Mouse (Mus musculus): Measurements from ENCODE around the gene Dusp23. TPM values are rescaled to one million over a fixed set of nuclear protein-coding genes. Genes with fewer than 3 reads are reported as not detected.

Gene Dusp23
- total and polyA plus RNA-seq, 2 experiments from 2014 or later, result 3.8 to 9.0 TPM

GRCm38 (mm10) chr1:172616537-172617300 is 16.0 kb downstream of the Dusp23 start:
- no peak overlapping the region for H3K27ac ChIP-seq
- no peak for TF ChIP-seq CTCF (IDR thresholded peaks at IDR 0.05; ENCODE audit: low read depth)
- H3K4me2 ChIP-seq (ENCODE audit: low read depth, low read length), result peak overlapping the region; percentile 84
- no peaks in the 10 kb centered on the region for H3K36me3 ChIP-seq (ENCODE audit: insufficient read depth, low read length)
- H3K9ac ChIP-seq (replicated peaks; ENCODE audit: low read length), result peak overlapping the region; percentile 49
- no peaks in the 10 kb centered on the region for H3K9me3 ChIP-seq (ENCODE audit: low read length)
- DNase-seq (ENCODE audit: low spot score) (peak; percentile 72), ATAC-seq (peak; percentile 87)
- 5% methylated on average over 22 of the region's 22 CpGs for WGBS
- no peaks in the 10 kb centered on the region for H3K27me3 ChIP-seq (ENCODE audit: insufficient read depth, low read length)
- H3K4me1 ChIP-seq (ENCODE audit: insufficient read depth, low read length), result peaks cover 12% of the 10 kb centered on the region; the same call in 1 of the 2 replicates
- peak overlapping the region; percentile 41 for H3K4me3 ChIP-seq (ENCODE audit: low read length)

- DNase-seq (ENCODE audit: low spot score), result no peak
- Histone ChIP-seq H3K4me1 (ENCODE audit: insufficient read depth, low read length) (peaks cover 12% of the 10 kb centered on the region; the same call in 1 of the 2 replicates), H3K36me3 (ENCODE audit: insufficient read depth, low read length) (no peaks in the 10 kb centered on the region)
These were observed 17.4 kb downstream of the Dusp23 start for GRCm38 (mm10) chr1:172615412-172615811.

DNA sequence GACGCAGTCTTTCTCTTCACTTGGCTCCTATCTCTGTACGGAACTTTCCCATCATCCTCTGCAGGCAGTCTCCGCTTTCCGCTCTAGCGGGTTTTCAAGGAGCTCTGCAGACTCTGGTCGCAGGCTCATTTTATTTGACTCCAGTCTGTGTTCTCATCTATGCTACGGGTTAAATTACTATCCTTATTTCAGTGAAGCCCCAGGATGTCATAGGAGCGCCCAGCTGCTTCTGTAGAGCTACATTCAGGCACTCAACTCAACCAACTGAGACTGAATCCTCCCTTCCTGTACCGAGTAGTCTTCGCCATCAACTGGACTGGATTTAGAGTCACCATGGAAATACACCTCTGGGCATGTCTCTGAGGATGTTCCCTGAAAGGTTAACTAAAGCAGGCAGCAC is 18.1 kb downstream of the Dusp23 start:
- no peaks in the 10 kb centered on the region for H3K9me3 ChIP-seq (ENCODE audit: low read length)
- DNase-seq (ENCODE audit: low spot score) (no peak), ATAC-seq (no peak)
- no peak overlapping the region for H3K9ac ChIP-seq (replicated peaks; ENCODE audit: low read length)
- H3K27ac ChIP-seq, result no peak overlapping the region
- TF ChIP-seq CTCF (IDR thresholded peaks at IDR 0.05; ENCODE audit: low read depth), result no peak
- H3K4me2 ChIP-seq (ENCODE audit: low read depth, low read length), result no peak overlapping the region
- WGBS, result 85% methylated on average over 10 of the region's 10 CpGs
- no peaks in the 10 kb centered on the region for H3K27me3 ChIP-seq (ENCODE audit: insufficient read depth, low read length)
- H3K4me3 ChIP-seq (ENCODE audit: low read length), result no peak overlapping the region
- H3K36me3 ChIP-seq (ENCODE audit: insufficient read depth, low read length), result no peaks in the 10 kb centered on the region
- peaks cover 12% of the 10 kb centered on the region; the same call in 1 of the 2 replicates for H3K4me1 ChIP-seq (ENCODE audit: insufficient read depth, low read length)

More at GRCm38 (mm10) chr1:172615412-172615811, 17.4 kb downstream of the Dusp23 start:
- no peak for TF ChIP-seq CTCF (IDR thresholded peaks at IDR 0.05; ENCODE audit: low read depth)
- no peaks in the 10 kb centered on the region for H3K9me3 ChIP-seq (ENCODE audit: low read length)
- no peak overlapping the region for H3K9ac ChIP-seq (replicated peaks; ENCODE audit: low read length)
- ATAC-seq, result no peak
- H3K4me3 ChIP-seq (ENCODE audit: low read length), result no peak overlapping the region
- no peak overlapping the region for H3K4me2 ChIP-seq (ENCODE audit: low read depth, low read length)
- WGBS, result 81% methylated on average over 4 of the region's 4 CpGs
- H3K27me3 ChIP-seq (ENCODE audit: insufficient read depth, low read length), result no peaks in the 10 kb centered on the region
- no peak overlapping the region for H3K27ac ChIP-seq

DNA sequence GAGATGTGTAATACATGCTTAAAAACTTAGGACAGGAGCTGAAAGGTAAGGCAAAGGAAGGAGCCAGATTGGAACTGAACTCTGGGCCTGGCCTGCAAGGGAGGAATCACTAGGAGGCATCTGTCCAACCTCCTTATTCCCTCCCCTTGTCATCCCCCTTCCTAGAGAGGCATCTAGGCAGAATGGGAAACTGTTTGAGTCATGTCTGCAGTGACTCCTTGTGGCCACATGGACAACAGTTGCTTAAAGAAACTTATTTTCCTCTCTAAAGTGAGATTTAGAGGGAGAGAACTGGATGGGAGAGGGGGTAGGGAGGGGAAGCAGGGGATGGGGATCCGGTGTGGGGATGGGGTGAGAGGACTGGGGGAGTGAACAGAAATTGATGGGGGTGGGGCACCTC is 20.0 kb downstream of the Dusp23 start:
- Histone ChIP-seq H3K4me1 (ENCODE audit: insufficient read depth, low read length) (peaks cover 12% of the 10 kb centered on the region; the same call in 1 of the 2 replicates), H3K4me2 (ENCODE audit: low read depth, low read length) (no peak overlapping the region), H3K27ac (no peak overlapping the region), H3K36me3 (ENCODE audit: insufficient read depth, low read length) (no peaks in the 10 kb centered on the region), H3K9ac (replicated peaks; ENCODE audit: low read length) (no peak overlapping the region), H3K9me3 (ENCODE audit: low read length) (no peaks in the 10 kb centered on the region), H3K27me3 (ENCODE audit: insufficient read depth, low read length) (no peaks in the 10 kb centered on the region), H3K4me3 (ENCODE audit: low read length) (no peak overlapping the region)
- 65% methylated on average over 1 of the region's 1 CpGs for WGBS
- peak; percentile 64 for TF ChIP-seq CTCF (IDR thresholded peaks at IDR 0.05; ENCODE audit: low read depth)
- DNase-seq (ENCODE audit: low spot score), result peak; percentile 28
- ATAC-seq, result no peak

DNA sequence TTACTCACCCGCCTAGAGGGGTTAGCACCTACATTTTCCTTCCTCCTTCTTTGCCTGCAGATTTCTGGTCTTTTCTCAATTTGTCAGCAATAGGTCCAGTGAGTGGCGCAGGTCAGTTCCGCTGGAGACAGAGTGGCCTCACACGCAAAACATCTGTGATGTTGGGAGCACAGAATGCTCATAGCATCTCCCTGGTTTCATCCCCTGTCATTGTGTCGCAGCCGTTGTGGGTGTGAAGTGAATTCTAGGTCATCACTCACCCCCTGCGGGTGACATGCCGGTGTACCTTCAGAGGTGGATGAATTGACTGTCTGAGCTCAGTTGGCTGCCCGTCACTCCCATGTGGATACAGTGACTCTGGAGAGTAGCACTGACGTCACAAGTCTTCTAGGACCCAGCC is 21.5 kb downstream of the Dusp23 start:
- WGBS, result 78% methylated on average over 10 of the region's 10 CpGs
- Histone ChIP-seq H3K4me2 (ENCODE audit: low read depth, low read length) (no peak overlapping the region), H3K36me3 (ENCODE audit: insufficient read depth, low read length) (no peaks in the 10 kb centered on the region), H3K9ac (replicated peaks; ENCODE audit: low read length) (no peak overlapping the region), H3K4me3 (ENCODE audit: low read length) (no peak overlapping the region), H3K4me1 (ENCODE audit: insufficient read depth, low read length) (peaks cover 2% of the 10 kb centered on the region; the same call in 1 of the 2 replicates), H3K27ac (no peak overlapping the region), H3K27me3 (ENCODE audit: insufficient read depth, low read length) (no peaks in the 10 kb centered on the region), H3K9me3 (ENCODE audit: low read length) (no peaks in the 10 kb centered on the region)
- ATAC-seq (no peak), DNase-seq (ENCODE audit: low spot score) (no peak)
- no peak for TF ChIP-seq CTCF (IDR thresholded peaks at IDR 0.05; ENCODE audit: low read depth)

DNA sequence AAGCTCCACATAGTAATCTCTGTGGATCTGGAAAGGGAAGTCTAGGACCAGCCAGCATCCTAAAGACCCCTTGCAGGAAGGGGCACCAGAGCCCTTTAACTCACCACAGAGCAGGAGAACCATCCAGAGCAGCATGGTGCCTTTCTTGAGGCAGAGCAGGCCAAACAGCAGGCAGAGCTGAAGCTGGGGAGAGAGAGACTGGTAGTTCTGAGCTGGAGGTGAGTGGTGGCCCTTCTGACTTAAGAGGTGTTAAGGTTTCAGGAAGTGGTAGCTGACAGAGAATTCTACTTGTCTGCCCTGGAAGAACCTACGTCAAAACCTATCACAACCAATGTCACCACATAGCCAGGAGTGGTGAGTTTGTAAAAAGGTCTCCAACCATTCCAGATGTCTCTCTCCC is 30.4 kb downstream of the Dusp23 start, which contains the start of gene Fcrl6:
TSS of gene Fcrl6 (minus strand) at position 226 of the 400 bp plus-strand sequence.
- Histone ChIP-seq H3K9ac (replicated peaks; ENCODE audit: low read length) (no peak within 1 kb of the TSS), H3K27ac (no peak within 1 kb of the TSS), H3K4me2 (ENCODE audit: low read depth, low read length) (no peak within 1 kb of the TSS), H3K27me3 (ENCODE audit: insufficient read depth, low read length) (no peaks in the 10 kb centered on the region), H3K4me1 (ENCODE audit: insufficient read depth, low read length) (no peaks in the 10 kb centered on the region), H3K4me3 (ENCODE audit: low read length) (no peak within 1 kb of the TSS), H3K36me3 (ENCODE audit: insufficient read depth, low read length) (no peaks in the 10 kb centered on the region), H3K9me3 (ENCODE audit: low read length) (no peaks in the 10 kb centered on the region)
- 79% methylated on average over 1 of the region's 1 CpGs for WGBS
- no peak for DNase-seq (ENCODE audit: low spot score)
- TF ChIP-seq CTCF (IDR thresholded peaks at IDR 0.05; ENCODE audit: low read depth), result no peak
- ATAC-seq, result no peak

DNA sequence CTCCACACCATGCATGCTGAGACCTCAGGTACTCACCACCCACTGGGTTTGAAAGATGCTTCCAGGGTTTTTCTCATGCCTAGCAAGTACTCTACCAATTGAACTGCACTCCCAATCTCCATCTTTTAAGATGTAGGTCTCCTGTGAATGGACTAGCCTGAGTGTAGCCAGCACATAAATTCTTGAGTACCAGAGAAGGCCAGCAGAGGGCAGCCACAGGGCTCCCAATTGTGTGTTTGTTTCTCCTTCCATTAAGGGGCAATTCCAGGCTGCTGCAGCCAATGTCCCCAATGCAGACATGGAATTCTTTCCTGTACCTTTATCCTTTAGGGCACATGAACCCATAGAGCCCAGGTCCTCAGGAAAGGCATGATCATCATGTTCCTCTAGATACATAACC is 38.3 kb downstream of the Dusp23 start:
- Histone ChIP-seq H3K27ac (no peak overlapping the region), H3K9ac (replicated peaks; ENCODE audit: low read length) (no peak overlapping the region), H3K4me1 (ENCODE audit: insufficient read depth, low read length) (no peaks in the 10 kb centered on the region), H3K4me2 (ENCODE audit: low read depth, low read length) (no peak overlapping the region), H3K4me3 (ENCODE audit: low read length) (no peak overlapping the region), H3K36me3 (ENCODE audit: insufficient read depth, low read length) (no peaks in the 10 kb centered on the region), H3K27me3 (ENCODE audit: insufficient read depth, low read length) (no peaks in the 10 kb centered on the region), H3K9me3 (ENCODE audit: low read length) (no peaks in the 10 kb centered on the region)
- DNase-seq (ENCODE audit: low spot score) (peak; percentile 66), ATAC-seq (peak; percentile 64; the same call in 1 of the 2 replicates)
- TF ChIP-seq CTCF (IDR thresholded peaks at IDR 0.05; ENCODE audit: low read depth), result peak; percentile 80

Data from hindbrain, postnatal 0 days (tissue).